Mouse (Mus musculus) G1E-ER4 (cell line): Measurements from ENCODE around the gene Ccnjl. TPM values are rescaled to one million over a fixed set of nuclear protein-coding genes. Genes with fewer than 3 reads are reported as not detected.

Source experiments
- GATA1 ChIP-seq: IDR thresholded peaks from one replicate; pipeline ENCODE4 v1.8.0; 2012; ENCODE audit warnings: low read length, inconsistent platforms
- polyA plus RNA-seq: library from polyadenylated mRNA; stranded (reverse); fragments of >175 nt; gene quantifications from 2 replicates; pipeline ENCODE4 v1.2.3, GENCODE M21; 2012

Gene Ccnjl
- polyA plus RNA-seq, 1 experiment: not detected

- no peak for TF ChIP-seq GATA1
These were observed 12.1 kb upstream of the Ccnjl start for GRCm38 (mm10) chr11:43516344-43517021.

GRCm38 (mm10) chr11:43517641-43518040, 10.9 kb upstream of the Ccnjl start:
- no peak for TF ChIP-seq GATA1

DNA sequence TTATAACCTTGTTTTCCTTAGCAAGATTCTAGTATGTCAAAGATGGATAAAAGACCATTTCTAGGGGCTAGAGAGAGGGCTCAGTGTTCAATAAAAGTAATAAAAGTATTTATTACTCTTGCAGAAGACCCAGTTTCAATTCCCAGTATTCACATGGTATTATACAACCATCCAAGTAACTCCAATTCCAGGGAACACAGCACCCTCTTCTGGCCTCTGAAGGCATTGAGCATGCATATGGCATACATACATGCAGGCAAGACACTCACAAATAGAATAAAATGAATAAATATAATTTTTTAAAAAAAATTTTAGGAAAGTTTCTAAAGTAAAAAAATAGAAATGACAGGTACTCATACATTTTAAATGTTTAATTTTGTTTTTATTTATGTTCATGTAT, 10.5 kb upstream of the Ccnjl start:
- no peak for TF ChIP-seq GATA1

GRCm38 (mm10) chr11:43518821-43519220, 9.8 kb upstream of the Ccnjl start:
- TF ChIP-seq GATA1: no peak

DNA sequence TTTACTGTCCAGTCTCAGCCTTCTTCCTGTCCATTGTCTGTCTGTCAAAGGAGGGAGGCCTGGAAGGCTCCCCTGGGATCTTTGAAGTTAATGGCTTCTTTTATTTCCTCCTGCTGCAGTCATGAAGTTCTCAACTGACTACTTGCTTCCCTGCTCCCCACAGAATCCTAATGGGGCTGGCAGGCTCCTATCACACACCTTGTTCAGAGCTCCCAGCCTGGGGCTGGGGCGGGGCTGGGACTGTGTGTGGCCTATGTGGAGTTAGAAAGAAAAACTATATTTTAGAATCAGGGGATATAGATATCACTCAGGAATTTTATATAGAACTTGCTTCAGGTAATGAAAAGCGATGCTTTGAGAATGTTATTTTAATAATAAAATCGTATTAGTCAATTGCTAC, 8.1 kb upstream of the Ccnjl start:
- no peak for TF ChIP-seq GATA1

GRCm38 (mm10) chr11:43528078-43528682, 404 bp upstream of the Ccnjl start:
- TF ChIP-seq GATA1: no peak

DNA sequence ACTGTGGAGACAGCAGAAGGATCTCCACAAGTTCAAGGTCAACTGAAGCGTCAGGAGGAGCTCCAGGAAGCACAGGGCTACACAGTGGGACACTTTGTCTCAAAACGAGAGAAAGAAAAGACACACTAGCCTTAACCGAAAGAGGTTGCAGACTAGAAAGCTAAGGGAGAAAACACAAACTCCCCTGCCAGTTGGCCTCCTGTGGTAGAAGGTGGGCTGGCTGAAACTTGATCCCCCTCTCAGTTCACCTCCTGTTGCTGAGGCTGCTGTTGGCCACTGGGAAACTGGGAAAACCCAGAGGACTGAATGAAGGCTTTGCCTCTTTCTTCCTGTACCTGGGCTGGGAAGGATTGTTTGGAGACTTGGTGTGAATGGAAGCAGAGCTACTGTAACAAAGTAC, 1.5 kb downstream of the Ccnjl start:
- no peak for TF ChIP-seq GATA1

- TF ChIP-seq GATA1: no peak
These were observed 3.0 kb downstream of the Ccnjl start for GRCm38 (mm10) chr11:43531619-43532018.

- no peak for TF ChIP-seq GATA1
These were observed 8.5 kb downstream of the Ccnjl start for GRCm38 (mm10) chr11:43537074-43537473.

DNA sequence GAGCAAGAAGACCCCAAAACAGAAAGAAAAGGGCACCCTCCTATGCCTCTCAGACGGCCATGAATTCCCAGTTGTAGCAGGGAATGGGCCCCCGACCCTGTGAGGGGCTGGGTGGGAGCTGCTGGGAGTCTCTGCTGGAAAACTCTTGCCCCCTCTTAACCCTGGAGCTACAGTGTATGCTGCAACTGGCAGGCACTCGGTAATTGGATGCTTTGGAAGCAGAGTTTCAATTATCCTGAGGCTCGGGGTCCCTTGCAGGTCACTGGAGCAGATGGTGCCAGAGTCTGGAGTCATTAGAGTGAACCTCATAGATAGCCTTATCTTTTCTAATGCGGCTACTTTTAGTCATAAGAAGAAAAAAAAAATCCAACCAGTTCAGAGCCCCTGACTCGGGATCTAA, 11.3 kb downstream of the Ccnjl start:
- TF ChIP-seq GATA1: no peak

DNA sequence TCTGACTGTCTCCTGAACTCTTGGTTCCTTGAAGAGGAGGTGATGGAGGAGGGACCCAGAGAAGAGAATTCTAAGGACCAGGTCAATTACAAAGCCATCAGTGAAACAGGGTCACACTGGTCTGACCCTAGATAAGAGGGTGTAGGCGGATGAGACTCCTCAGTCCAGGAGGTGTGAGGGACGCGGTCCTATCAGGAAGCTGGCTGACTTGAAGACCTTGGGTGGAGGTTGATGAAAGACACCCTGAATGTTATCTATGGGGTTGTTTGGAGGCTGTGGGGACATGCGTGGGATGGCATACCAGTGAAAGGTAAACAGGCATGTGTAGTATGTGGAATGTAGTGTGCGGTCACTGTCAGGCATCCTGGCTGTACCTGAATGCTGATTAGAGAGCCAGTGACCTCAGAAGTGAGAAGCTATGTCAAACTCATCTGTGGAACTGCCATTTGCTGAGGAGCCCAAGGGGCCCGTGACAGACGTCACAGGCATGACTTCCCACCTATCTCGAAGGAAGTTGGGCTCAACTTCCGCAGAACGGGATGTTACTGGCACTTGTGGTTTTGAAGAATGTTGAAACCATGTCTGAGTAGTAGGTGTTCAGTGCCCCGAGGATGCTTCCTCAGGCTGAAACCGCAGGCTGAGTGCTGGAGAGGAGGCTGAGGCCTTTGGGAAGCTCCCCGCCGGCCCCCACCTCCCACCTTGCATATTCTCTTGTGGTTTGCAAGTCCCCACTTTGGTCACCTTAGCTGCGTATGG, 15.3 kb downstream of the Ccnjl start:
- no peak for TF ChIP-seq GATA1

GRCm38 (mm10) chr11:43544819-43545218, 16.2 kb downstream of the Ccnjl start:
- TF ChIP-seq GATA1: no peak

- TF ChIP-seq GATA1: no peak
These were observed 17.4 kb downstream of the Ccnjl start for GRCm38 (mm10) chr11:43545873-43546475.

DNA sequence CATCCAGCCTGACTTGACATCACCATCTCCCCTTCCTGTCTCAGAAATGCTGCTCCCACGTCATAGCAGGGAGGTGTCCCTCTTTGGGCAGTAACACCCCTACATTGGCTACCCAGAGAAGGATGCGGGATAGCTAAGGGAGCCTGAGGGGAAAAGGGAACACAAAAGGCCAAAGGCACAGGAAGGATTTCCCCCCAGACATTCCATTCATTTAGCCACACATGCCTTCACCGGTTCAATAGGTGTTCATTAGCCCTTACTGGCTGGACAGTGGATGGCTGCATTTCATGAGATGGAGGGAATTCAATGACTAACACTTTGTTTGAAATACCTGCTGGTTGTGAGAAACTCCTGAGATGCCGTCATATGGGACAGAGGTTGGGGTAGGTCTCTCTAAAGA, 18.1 kb downstream of the Ccnjl start:
- TF ChIP-seq GATA1: no peak

GRCm38 (mm10) chr11:43548148-43548547, 19.6 kb downstream of the Ccnjl start:
- TF ChIP-seq GATA1: no peak
